Mouse (Mus musculus) cerebellum, adult (tissue): ENCODE measurements at regions not wholly inside any gene's neighbourhood (a gene's known extent, or its start where the extent isn't known, plus 50 kb on each side); places are given as distances from the start of the nearest gene placed in this dataset.
A peak's percentile ranks its signal among the peaks of the same experiment; 100 is the strongest.

Experiments used
- ATAC-seq: cut with Nextera tagmentation; 2 replicates; pipeline ENCODE4 v1.9.2; 2017; ENCODE audit warnings: mild to moderate bottlenecking, moderate library complexity, mixed read lengths; ENCODE audit not compliant: insufficient number of reproducible peaks, low FRiP score, low TSS enrichment

DNA sequence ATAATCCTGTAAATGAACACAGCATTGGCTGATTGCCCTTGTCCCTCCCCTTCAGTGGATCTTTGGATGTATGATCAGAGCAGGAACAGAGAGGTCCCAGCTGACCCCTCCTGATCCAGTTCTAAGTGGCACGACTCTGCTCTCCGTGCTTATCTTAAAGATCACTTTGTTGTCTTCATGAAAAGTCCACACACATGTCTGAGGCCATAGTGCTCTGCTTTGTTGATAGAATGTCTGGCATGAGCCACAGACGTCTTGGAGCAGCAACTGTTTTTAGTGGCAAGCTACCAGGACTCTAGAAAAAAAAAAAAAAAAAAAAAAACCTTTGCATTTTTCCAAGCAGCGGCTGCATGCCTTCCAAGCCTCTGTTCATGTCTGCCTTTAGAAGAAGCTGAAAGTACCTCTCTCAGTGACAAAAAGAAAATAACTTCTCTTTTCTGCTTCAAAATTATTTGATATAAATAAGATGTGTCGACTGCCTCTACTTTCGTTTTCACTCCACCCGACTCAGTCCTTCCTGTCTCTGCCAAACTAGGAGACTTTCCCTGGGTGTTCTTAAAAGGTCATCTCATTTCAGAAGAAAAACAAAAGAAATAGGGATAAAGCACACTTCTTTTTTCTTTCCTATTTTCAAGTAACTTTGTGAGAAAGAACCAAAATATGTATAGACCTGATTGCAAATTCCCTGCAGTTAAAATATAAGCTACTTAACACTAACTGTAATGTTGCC lies 63.9 kb upstream of the Mbnl1 start:
- ATAC-seq = peak; percentile 70

DNA sequence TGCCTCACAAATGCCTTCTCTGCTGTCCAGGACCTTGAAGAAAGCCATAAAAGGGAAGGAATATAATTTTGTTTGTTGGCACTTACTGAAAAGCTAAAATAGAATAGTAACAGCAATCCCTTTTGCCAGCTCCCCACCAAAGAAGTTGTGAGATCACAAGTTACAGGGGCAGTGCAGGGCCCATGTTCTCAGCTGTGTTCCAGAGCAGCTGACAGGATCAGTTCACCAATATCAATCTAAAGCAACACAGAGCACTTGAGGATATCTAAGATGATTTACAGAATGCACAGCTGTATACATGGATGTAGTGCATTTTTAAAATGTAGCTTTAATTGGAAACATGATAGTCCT lies 63.4 kb upstream of the Mbnl1 start:
- no peak for ATAC-seq

DNA sequence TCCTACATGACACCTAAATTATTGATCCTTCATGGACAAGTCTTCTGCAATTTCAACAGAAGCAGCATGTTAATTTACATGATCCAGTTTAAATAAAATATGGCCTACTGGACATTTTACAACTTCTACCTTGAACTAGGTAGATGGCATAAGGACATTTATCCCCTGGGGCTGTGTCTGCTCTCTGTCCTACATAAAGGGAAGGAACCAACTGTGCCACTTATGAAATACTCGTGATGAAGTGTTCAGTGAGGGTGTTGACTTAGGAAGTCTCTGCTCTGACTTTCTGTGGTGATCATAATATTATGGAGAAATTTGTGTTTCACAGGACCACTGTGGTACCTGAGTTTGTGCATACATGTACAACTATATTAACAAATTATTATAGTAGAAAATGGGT lies 60.9 kb upstream of the Mbnl1 start:
- no peak for ATAC-seq

DNA sequence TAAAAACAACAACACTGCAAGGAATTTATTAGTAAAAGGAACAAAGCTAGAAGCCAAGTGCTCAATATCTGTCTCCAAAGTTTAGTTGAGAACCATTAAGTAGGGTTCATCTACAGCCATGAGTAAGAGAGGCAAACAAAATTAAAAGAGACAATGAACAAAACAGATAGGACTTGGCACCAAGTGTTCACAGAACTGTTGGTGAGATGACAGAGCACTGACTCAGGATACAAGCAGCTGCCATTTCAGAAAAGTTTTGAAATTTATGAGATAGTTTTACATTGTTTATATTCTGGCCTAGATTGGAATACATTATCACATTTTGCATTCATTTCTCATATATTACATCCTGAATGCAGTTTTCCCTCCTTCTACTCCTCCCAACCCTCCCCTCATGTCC lies 60.4 kb upstream of the Mbnl1 start:
- no peak for ATAC-seq

DNA sequence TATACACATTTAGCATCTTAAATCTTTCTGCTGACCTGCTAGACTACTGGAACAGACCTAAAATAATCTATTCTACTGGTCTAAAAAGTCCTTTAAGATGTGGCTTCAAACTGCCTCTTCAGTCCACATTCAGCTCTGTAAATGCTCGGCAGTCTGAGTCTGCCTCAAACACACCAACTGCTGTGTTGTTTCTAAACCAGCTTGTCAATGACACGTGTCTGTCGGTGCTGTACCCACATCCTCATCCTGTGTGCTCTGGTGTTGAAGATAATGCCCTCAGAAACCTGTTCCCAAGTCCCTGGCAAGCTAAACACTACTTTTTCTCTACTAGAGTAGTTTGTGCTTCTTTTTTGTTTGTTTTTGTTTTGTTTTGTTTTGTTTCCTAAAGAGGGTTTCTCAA lies 58.9 kb upstream of the Mbnl1 start:
- no peak for ATAC-seq

DNA sequence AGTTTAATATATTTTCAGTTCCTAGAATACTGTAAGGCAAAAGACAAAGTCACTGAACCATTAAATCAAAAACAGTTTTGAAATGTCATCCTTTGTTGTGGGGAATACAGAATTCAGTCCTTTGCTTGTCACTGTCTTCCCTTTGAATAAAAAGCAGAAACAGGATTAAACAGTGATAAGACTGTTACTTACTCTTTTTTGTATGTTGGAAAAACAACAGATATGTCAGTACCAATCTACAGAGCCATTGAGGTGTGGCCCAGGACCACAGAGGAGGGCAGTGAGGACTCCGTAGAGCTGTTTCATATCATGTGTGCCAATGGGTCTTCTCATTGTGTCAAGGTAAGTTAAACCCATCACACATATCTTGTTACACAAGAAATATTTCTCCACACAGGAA lies 55.6 kb upstream of the Mbnl1 start:
- ATAC-seq = no peak

DNA sequence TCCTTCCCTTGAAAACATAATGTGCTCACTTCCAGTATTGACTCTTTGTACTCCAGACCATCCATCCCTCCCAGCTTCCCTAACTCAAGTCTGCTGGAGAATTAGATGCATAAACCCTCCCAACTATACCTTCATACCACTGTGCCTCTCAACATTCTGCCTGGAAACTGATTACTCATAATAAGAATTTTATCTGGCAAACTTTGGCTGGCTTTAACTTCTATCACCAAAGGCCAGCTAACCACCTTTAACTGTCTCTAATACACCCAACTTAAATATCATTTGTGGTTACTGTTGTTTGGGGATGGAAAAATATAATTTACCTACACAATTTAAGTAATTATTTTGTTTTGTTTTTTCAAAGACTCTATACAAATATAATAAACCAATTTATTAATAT lies 54.0 kb upstream of the Mbnl1 start:
- no peak for ATAC-seq

DNA sequence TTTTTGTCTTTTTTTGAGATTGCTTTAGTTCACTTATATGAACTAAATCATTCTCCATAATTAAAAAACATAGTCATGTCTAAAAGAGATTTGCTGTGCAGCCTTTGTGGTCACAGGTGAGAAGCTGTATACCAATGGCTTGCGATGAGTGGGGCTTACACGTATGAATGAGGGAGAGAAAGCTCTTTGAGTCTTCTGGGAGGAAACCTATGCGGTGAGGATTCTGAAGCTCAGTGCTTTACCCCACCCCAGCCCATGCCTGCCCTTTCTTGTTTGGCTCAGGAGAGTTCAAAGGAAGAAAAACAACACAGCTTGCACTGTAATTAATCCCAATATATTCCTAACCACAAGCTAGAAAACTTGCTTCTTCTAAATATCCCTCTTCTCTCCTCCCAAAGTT lies 53.4 kb upstream of the Mbnl1 start:
- ATAC-seq = no peak
